Mouse (Mus musculus) hindbrain, embryonic 12.5 days (tissue): ENCODE measurements around the gene Olfr447. TPM values are rescaled to one million over a fixed set of nuclear protein-coding genes. Genes with fewer than 3 reads are reported as not detected.
A peak's percentile ranks its signal among the peaks of the same experiment; 100 is the strongest.

ENCODE experiments used
- ATAC-seq: fragments of 200-750 bp; cut with Nextera tagmentation; 2 replicates; pipeline ENCODE4 v1.8.0; 2017; ENCODE audit warnings: moderate TSS enrichment; ENCODE audit not compliant: low FRiP score
- H3K27ac ChIP-seq: fragments of 300-500 bp; sonication (generic); 2 replicates; pipeline ENCODE4 v1.5.1; 2016; ENCODE audit warnings: mild to moderate bottlenecking
- H3K27me3 ChIP-seq: fragments of 300-500 bp; sonication (generic); 2 replicates; pipeline ENCODE4 v1.6.1; 2016; ENCODE audit warnings: mild to moderate bottlenecking
- H3K36me3 ChIP-seq: fragments of 300-500 bp; sonication (generic); 2 replicates; pipeline ENCODE4 v1.6.1; 2016; ENCODE audit warnings: mild to moderate bottlenecking
- H3K4me1 ChIP-seq: fragments of 300-500 bp; sonication (generic); 2 replicates; pipeline ENCODE4 v1.6.1; 2016
- H3K4me2 ChIP-seq: fragments of 300-500 bp; sonication (generic); replicated peaks from 2 replicates; pipeline ENCODE4 v1.6.1; 2016; ENCODE audit warnings: mild to moderate bottlenecking
- H3K4me3 ChIP-seq: fragments of 300-500 bp; sonication (generic); 2 replicates; pipeline ENCODE4 v1.5.1; 2016; ENCODE audit warnings: mild to moderate bottlenecking
- H3K9ac ChIP-seq: fragments of 300-500 bp; sonication (generic); 2 replicates; pipeline ENCODE4 v1.6.1; 2016; ENCODE audit warnings: mild to moderate bottlenecking, moderate library complexity
- H3K9me3 ChIP-seq: fragments of 300-500 bp; sonication (generic); replicated peaks from 2 replicates; pipeline ENCODE4 v1.6.1; 2016; ENCODE audit warnings: mild to moderate bottlenecking
- WGBS: fragments of 180-500 bp; shearing (Covaris S2); methylation state at CpG from one replicate; pipeline ENCODE4 v1.1.7; 2016; 5-methylcytosine and 5-hydroxymethylcytosine counted together
- polyA plus RNA-seq: library from polyadenylated mRNA; unstranded; fragments of >200 nt; fragmentation: Nextera tagmentation; extraction: Ambion mirVana; gene quantifications from 2 replicates; pipeline ENCODE4 v1.2.1, GENCODE M21; 2016

Gene Olfr447
- polyA plus RNA-seq, result not detected in 2 replicates

DNA sequence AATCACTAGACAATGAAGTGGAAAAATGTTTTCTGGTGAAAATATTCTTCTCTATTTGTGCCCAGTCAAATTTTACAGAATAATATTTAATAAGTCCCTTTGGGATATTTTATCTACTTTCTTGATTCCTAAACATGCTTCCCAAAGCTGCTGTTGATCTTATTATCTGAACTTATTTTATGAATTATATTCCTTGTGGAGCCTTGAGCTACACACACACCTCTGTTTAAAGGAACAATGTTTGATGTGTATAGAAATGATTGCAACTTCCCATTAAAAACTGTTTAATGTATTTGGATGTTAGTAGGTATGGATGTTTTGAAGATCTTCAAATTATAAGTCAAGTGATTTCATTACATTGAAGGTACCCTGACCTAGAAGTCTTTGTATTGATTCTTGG is at the start of gene Olfr447:
TSS of gene Olfr447 (plus strand) at position 301 of the 400 bp plus-strand sequence.
- H3K27ac ChIP-seq, result no peak within 1 kb of the TSS
- no peak within 1 kb of the TSS for H3K9ac ChIP-seq
- no peak for ATAC-seq
- H3K4me3 ChIP-seq, result no peak within 1 kb of the TSS
- no peaks in the 10 kb centered on the region for H3K36me3 ChIP-seq
- H3K9me3 ChIP-seq, result no peaks in the 10 kb centered on the region
- no peaks in the 10 kb centered on the region for H3K27me3 ChIP-seq
- H3K4me1 ChIP-seq, result no peaks in the 10 kb centered on the region
- H3K4me2 ChIP-seq, result no peak within 1 kb of the TSS

DNA sequence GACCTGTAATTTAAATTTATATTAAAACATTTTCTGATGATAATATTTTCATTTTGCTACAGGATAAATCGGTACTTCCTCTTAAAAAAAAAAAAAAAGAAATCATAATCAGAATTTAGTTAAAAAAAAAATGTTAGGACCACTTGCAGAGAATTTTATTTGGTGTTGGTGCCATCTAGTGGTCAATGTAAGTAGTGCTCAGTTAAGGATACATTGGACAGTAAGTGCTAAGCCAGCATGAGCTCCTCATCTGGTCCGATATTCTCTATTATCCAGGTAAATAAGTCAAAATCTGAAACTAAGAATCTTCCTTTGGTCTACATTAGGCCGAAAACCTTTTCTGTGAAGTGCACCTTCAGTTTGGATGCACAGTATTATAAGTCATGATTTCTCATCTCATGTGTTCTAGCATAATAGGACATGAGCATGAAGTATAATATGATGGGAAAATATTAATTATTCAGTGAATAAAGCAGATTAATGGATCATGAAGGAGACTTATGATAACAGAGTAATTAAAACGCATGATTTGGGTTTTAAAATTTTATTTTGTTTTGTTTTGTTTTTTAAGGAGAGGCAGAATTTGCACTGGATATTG is 48.4 kb upstream of the Olfr447 start:
- Histone ChIP-seq H3K4me1 (no peaks in the 10 kb centered on the region), H3K4me3 (no peak overlapping the region), H3K27me3 (no peaks in the 10 kb centered on the region), H3K9me3 (no peaks in the 10 kb centered on the region), H3K36me3 (no peaks in the 10 kb centered on the region), H3K27ac (no peak overlapping the region), H3K4me2 (no peak overlapping the region), H3K9ac (no peak overlapping the region)
- 21% methylated on average over 4 of the region's 4 CpGs for WGBS
- ATAC-seq, result 0 out of 2 replicates have a peak, but pooled peaks have one; percentile 54

- Histone ChIP-seq H3K9me3 (no peaks in the 10 kb centered on the region), H3K4me3 (no peak overlapping the region), H3K4me1 (no peaks in the 10 kb centered on the region), H3K27me3 (no peaks in the 10 kb centered on the region), H3K36me3 (no peaks in the 10 kb centered on the region), H3K9ac (no peak overlapping the region), H3K4me2 (no peak overlapping the region), H3K27ac (no peak overlapping the region)
- no peak for ATAC-seq
- WGBS, result 71% methylated on average over 3 of the region's 3 CpGs
Observed at GRCm38 (mm10) chr6:42869695-42870094, 39.0 kb upstream of the Olfr447 start.

DNA sequence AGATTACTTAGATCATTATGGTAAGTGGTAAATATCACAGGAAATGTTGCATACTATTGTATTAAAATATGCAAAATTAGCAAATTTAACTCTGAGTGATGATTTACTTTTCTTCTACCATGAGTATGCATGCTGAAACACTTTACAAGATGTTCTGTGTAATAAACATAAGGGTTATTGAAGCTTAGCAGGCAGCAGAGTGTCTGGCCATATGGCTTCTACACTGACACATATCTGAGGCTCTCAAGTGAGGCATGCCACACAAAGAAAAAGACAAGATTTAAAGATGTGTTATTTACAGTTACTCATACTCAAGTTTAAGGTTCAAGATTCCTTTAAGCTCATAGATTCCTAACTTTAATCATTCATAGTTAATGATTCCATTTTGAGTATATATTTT is 32.4 kb upstream of the Olfr447 start:
- Histone ChIP-seq H3K36me3 (no peaks in the 10 kb centered on the region), H3K4me3 (no peak overlapping the region), H3K27me3 (no peaks in the 10 kb centered on the region), H3K9ac (no peak overlapping the region), H3K9me3 (no peaks in the 10 kb centered on the region), H3K4me1 (no peaks in the 10 kb centered on the region), H3K4me2 (no peak overlapping the region), H3K27ac (no peak overlapping the region)
- ATAC-seq, result no peak

GRCm38 (mm10) chr6:42890141-42890540 is 18.5 kb upstream of the Olfr447 start, which contains the start of gene Olfr448:
Gene Olfr448, plus strand, starts transcription at chr6:42890441.
- Histone ChIP-seq H3K36me3 (no peaks in the 10 kb centered on the region), H3K9ac (no peak within 1 kb of the TSS), H3K4me1 (no peaks in the 10 kb centered on the region), H3K4me2 (no peak within 1 kb of the TSS), H3K27ac (no peak within 1 kb of the TSS), H3K27me3 (no peaks in the 10 kb centered on the region), H3K4me3 (no peak within 1 kb of the TSS), H3K9me3 (no peaks in the 10 kb centered on the region)
- no peak for ATAC-seq
- WGBS, result 94% methylated on average over 1 of the region's 1 CpGs

GRCm38 (mm10) chr6:42900345-42900744 is 8.3 kb upstream of the Olfr447 start:
- Histone ChIP-seq H3K27ac (no peak overlapping the region), H3K9ac (no peak overlapping the region), H3K9me3 (no peaks in the 10 kb centered on the region), H3K4me2 (no peak overlapping the region), H3K4me1 (no peaks in the 10 kb centered on the region), H3K27me3 (no peaks in the 10 kb centered on the region), H3K36me3 (no peaks in the 10 kb centered on the region), H3K4me3 (no peak overlapping the region)
- no peak for ATAC-seq
- 26% methylated on average over 1 of the region's 1 CpGs for WGBS

DNA sequence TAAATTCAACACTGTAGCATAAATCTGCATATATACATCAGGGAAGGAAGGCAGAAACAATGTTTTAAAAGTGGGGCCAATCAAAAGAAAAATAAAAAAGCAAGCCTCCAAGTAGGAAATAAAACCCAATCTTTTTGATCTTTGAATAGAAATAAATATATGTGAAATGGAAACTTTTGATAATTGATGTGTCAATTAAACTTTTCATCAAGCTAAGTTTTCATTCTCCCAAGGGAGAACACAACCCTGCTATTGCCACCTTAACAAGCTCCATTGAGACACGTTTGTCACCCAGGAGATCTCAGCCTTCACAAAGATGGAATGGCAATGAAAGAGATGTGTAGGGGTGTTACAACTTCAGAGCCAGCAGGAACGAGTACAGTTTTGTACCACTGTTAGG is 12.4 kb downstream of the Olfr447 start, which contains the start of gene Olfr446:
TSS of gene Olfr446 (plus strand) at position 301 of the 400 bp plus-strand sequence.
- no peak within 1 kb of the TSS for H3K27ac ChIP-seq
- no peak within 1 kb of the TSS for H3K4me3 ChIP-seq
- no peaks in the 10 kb centered on the region for H3K36me3 ChIP-seq
- ATAC-seq, result no peak
- no peaks in the 10 kb centered on the region for H3K27me3 ChIP-seq
- no peak within 1 kb of the TSS for H3K9ac ChIP-seq
- no peaks in the 10 kb centered on the region for H3K9me3 ChIP-seq
- no peaks in the 10 kb centered on the region for H3K4me1 ChIP-seq
- WGBS, result 66% methylated on average over 2 of the region's 2 CpGs
- H3K4me2 ChIP-seq, result no peak within 1 kb of the TSS

- Histone ChIP-seq H3K9ac (no peak within 1 kb of the TSS), H3K27ac (no peak within 1 kb of the TSS), H3K36me3 (no peaks in the 10 kb centered on the region), H3K4me3 (no peak within 1 kb of the TSS), H3K9me3 (no peaks in the 10 kb centered on the region; the same call in 1 of the 2 replicates), H3K4me2 (no peak within 1 kb of the TSS), H3K27me3 (no peaks in the 10 kb centered on the region), H3K4me1 (no peaks in the 10 kb centered on the region)
- ATAC-seq, result no peak
- WGBS, result 89% methylated on average over 1 of the region's 1 CpGs
Observed at GRCm38 (mm10) chr6:42948767-42949166, 40.1 kb downstream of the Olfr447 start, which contains the start of gene Olfr444. Gene Olfr444, plus strand, starts transcription at chr6:42949067.

Other genes starting within 250 kb of the Olfr447 start
- gene Tcaf1, start 198.8 kb upstream of the Olfr447 start, polyA plus RNA-seq, result 189 and 192 TPM in 2 replicates
- not detected in 2 replicates for gene Olfr453, start 169.5 kb upstream of the Olfr447 start, polyA plus RNA-seq
- gene Olfr38, start 152.5 kb upstream of the Olfr447 start, polyA plus RNA-seq, result not detected in 2 replicates
- gene Olfr452, start 123.8 kb upstream of the Olfr447 start, polyA plus RNA-seq, result not detected in 2 replicates
- gene Olfr450, start 96.9 kb upstream of the Olfr447 start, polyA plus RNA-seq, result not detected in 2 replicates
- gene Olfr449, start 74.5 kb upstream of the Olfr447 start, polyA plus RNA-seq, result not detected in 2 replicates
- not detected in 2 replicates for gene Olfr448, start 18.4 kb upstream of the Olfr447 start, polyA plus RNA-seq
- gene Olfr446, start 12.5 kb downstream of the Olfr447 start, polyA plus RNA-seq, result not detected in 2 replicates
- gene Olfr444, start 40.2 kb downstream of the Olfr447 start, polyA plus RNA-seq, result not detected in 2 replicates
- gene Olfr441, start 197.5 kb downstream of the Olfr447 start, polyA plus RNA-seq, result not detected in 2 replicates
- gene Olfr237-ps1, start 237.7 kb downstream of the Olfr447 start, polyA plus RNA-seq, result not detected in 2 replicates